Mouse (Mus musculus) adrenal gland, adult (tissue): ENCODE results near the gene Meox2.
"Not testable (repeated sequence)": the region's sequence is repeated elsewhere in the genome, so short reads cannot be mapped to it uniquely, and the experiment has no call there.

ENCODE experiments used
- DNase-seq, 2 experiments: peaks; one replicate each; pipeline ENCODE4 v3.0.0; 2022 to 2023; ENCODE audit warnings: low spot score in 1 of 2; ENCODE audit not compliant: inconsistent age in 2 of 2

Meox2 gene

GRCm38 (mm10) chr12:37108390-37108738 lies at the start of gene Meox2:
Gene Meox2, plus strand, starts transcription at chr12:37108540.
- peak in 1 of 2 experiments; percentile 21 for DNase-seq

GRCm38 (mm10) chr12:37072636-37073035 lies 35.7 kb upstream of the Meox2 start:
- no peak for DNase-seq

- DNase-seq = peak in 1 of 2 experiments; percentile 29
Observed at GRCm38 (mm10) chr12:37077308-37077707, 31.0 kb upstream of the Meox2 start.

GRCm38 (mm10) chr12:37080005-37080404 lies 28.3 kb upstream of the Meox2 start:
- DNase-seq = not testable (repeated sequence)

GRCm38 (mm10) chr12:37106541-37106940 lies 1.8 kb upstream of the Meox2 start:
- DNase-seq = no peak

GRCm38 (mm10) chr12:37107150-37107549 lies 1.2 kb upstream of the Meox2 start:
- no peak for DNase-seq

GRCm38 (mm10) chr12:37107713-37108389 lies 489 bp upstream of the Meox2 start:
- DNase-seq = no peak

GRCm38 (mm10) chr12:37108819-37109473 lies 606 bp downstream of the Meox2 start:
- DNase-seq = no peak

GRCm38 (mm10) chr12:37109474-37110012 lies 1.2 kb downstream of the Meox2 start:
- no peak for DNase-seq

- no peak for DNase-seq
Observed at GRCm38 (mm10) chr12:37110977-37111376, 2.6 kb downstream of the Meox2 start.

- no peak for DNase-seq
Observed at GRCm38 (mm10) chr12:37119246-37119645, 10.9 kb downstream of the Meox2 start.

- DNase-seq = no peak
Observed at GRCm38 (mm10) chr12:37123763-37124162, 15.4 kb downstream of the Meox2 start.

- DNase-seq = no peak
Observed at GRCm38 (mm10) chr12:37142080-37142703, 33.9 kb downstream of the Meox2 start.

- no peak for DNase-seq
Observed at GRCm38 (mm10) chr12:37143879-37144278, 35.5 kb downstream of the Meox2 start.

GRCm38 (mm10) chr12:37167742-37168141 lies 59.4 kb downstream of the Meox2 start:
- no peak for DNase-seq

- DNase-seq = no peak
Observed at GRCm38 (mm10) chr12:37173324-37173723, 65.0 kb downstream of the Meox2 start.

GRCm38 (mm10) chr12:37183689-37184088 lies 75.3 kb downstream of the Meox2 start:
- peak in 1 of 2 experiments; percentile 34 for DNase-seq

- peak in 1 of 2 experiments; percentile 7 for DNase-seq
Observed at GRCm38 (mm10) chr12:37188940-37189488, 80.7 kb downstream of the Meox2 start.
